Mouse (Mus musculus): ENCODE measurements at regions not wholly inside any gene's neighbourhood (a gene's known extent, or its start where the extent isn't known, plus 50 kb on each side); places are given as distances from the start of the nearest gene placed in this dataset.
A peak's percentile ranks its signal among the peaks of the same experiment; 100 is the strongest.

GRCm38 (mm10) chr9:59153126-59153525 is 116.9 kb upstream of the Neo1 start:
- no peak for DNase-seq

GRCm38 (mm10) chr9:59144256-59144800 is 108.1 kb upstream of the Neo1 start:
- no peak for DNase-seq

- no peak for DNase-seq
Measured at GRCm38 (mm10) chr9:59143610-59144009, 107.4 kb upstream of the Neo1 start.

- peak; percentile 39 to 61 for DNase-seq
Measured at GRCm38 (mm10) chr9:59134171-59135041, 98.2 kb upstream of the Neo1 start.

- DNase-seq, result peak; percentile 8 to 10
Measured at GRCm38 (mm10) chr9:59129699-59130340, 93.6 kb upstream of the Neo1 start.

- peak; percentile 16 to 36 for DNase-seq
Measured at GRCm38 (mm10) chr9:59129252-59129651, 93.0 kb upstream of the Neo1 start.

- no peak for DNase-seq
Measured at GRCm38 (mm10) chr9:59128023-59128422, 91.8 kb upstream of the Neo1 start.

- no peak for DNase-seq
Measured at GRCm38 (mm10) chr9:59125886-59126285, 89.6 kb upstream of the Neo1 start.

- DNase-seq, result peak; percentile 48 to 68
Measured at GRCm38 (mm10) chr9:59116561-59116960, 80.3 kb upstream of the Neo1 start.

GRCm38 (mm10) chr9:59113859-59114258 is 77.6 kb upstream of the Neo1 start:
- DNase-seq, result no peak

- DNase-seq, result no peak
Measured at GRCm38 (mm10) chr9:59099738-59100137, 63.5 kb upstream of the Neo1 start.

- peak; percentile 20 to 31 for DNase-seq
Measured at GRCm38 (mm10) chr9:59097564-59097963, 61.3 kb upstream of the Neo1 start.

- peak; percentile 23 to 32 for DNase-seq
Measured at GRCm38 (mm10) chr9:59096551-59097268, 60.5 kb upstream of the Neo1 start.

- no peak for DNase-seq
Measured at GRCm38 (mm10) chr9:59095626-59096025, 59.4 kb upstream of the Neo1 start.

- no peak for DNase-seq
Measured at GRCm38 (mm10) chr9:59094106-59094505, 57.9 kb upstream of the Neo1 start.

GRCm38 (mm10) chr9:59091179-59091578 is 54.9 kb upstream of the Neo1 start:
- peak; percentile 49 to 58 for DNase-seq

- DNase-seq, result no peak
Measured at GRCm38 (mm10) chr9:59087704-59088103, 51.5 kb upstream of the Neo1 start.

- peak; percentile 40 to 47 for DNase-seq
Measured at GRCm38 (mm10) chr9:59087112-59087511, 50.9 kb upstream of the Neo1 start.

- DNase-seq, result no peak
Measured at GRCm38 (mm10) chr9:59086556-59087102, 50.4 kb upstream of the Neo1 start.

Measured in heart, adult 18-20 months (tissue).